Mouse (Mus musculus): Measurements from ENCODE around the gene Gata1.
"Not testable (repeated sequence)": the region's sequence is repeated elsewhere in the genome, so short reads cannot be mapped to it uniquely, and the experiment has no call there.

Gata1 gene

GRCm38 (mm10) chrX:7977892-7978291, at the start of gene Gata1:
Gene Gata1, minus strand, starts transcription at chrX:7978071.
- no peak for DNase-seq

- no peak for DNase-seq
Observed at GRCm38 (mm10) chrX:8026811-8027210, 48.9 kb upstream of the Gata1 start.

GRCm38 (mm10) chrX:8024795-8025194, 46.9 kb upstream of the Gata1 start:
- no peak for DNase-seq

- DNase-seq, result no peak
Observed at GRCm38 (mm10) chrX:8020111-8020778, 42.4 kb upstream of the Gata1 start.

- DNase-seq, result no peak
Observed at GRCm38 (mm10) chrX:8018286-8018685, 40.4 kb upstream of the Gata1 start, which contains the start of gene Glod5. Gene Glod5, minus strand, starts transcription at chrX:8018492.

- DNase-seq, result peak; percentile 68
Observed at GRCm38 (mm10) chrX:8017142-8017541, 39.3 kb upstream of the Gata1 start.

- DNase-seq, result peak; percentile 29
Observed at GRCm38 (mm10) chrX:8015675-8016074, 37.8 kb upstream of the Gata1 start.

- DNase-seq, result peak; percentile 54
Observed at GRCm38 (mm10) chrX:8013569-8014314, 35.9 kb upstream of the Gata1 start.

- no peak for DNase-seq
Observed at GRCm38 (mm10) chrX:8013157-8013556, 35.3 kb upstream of the Gata1 start.

GRCm38 (mm10) chrX:8009356-8009755, 31.5 kb upstream of the Gata1 start:
- DNase-seq, result not testable (repeated sequence)

- no peak for DNase-seq
Observed at GRCm38 (mm10) chrX:8008543-8008942, 30.7 kb upstream of the Gata1 start.

- no peak for DNase-seq
Observed at GRCm38 (mm10) chrX:8002971-8003370, 25.1 kb upstream of the Gata1 start.

GRCm38 (mm10) chrX:8002001-8002400, 24.1 kb upstream of the Gata1 start:
- no peak for DNase-seq

GRCm38 (mm10) chrX:8000546-8001192, 22.8 kb upstream of the Gata1 start:
- no peak for DNase-seq

GRCm38 (mm10) chrX:7993068-7993735, 15.3 kb upstream of the Gata1 start:
- no peak for DNase-seq

- no peak for DNase-seq
Observed at GRCm38 (mm10) chrX:7992379-7993067, 14.7 kb upstream of the Gata1 start.

GRCm38 (mm10) chrX:7981368-7981767, 3.5 kb upstream of the Gata1 start:
- no peak for DNase-seq

GRCm38 (mm10) chrX:7971292-7971691, 6.6 kb downstream of the Gata1 start:
- no peak for DNase-seq

GRCm38 (mm10) chrX:7968899-7969298, 9.0 kb downstream of the Gata1 start:
- DNase-seq, result no peak

GRCm38 (mm10) chrX:7968226-7968625, 9.6 kb downstream of the Gata1 start:
- DNase-seq, result no peak

- no peak for DNase-seq
Observed at GRCm38 (mm10) chrX:7967596-7968201, 10.2 kb downstream of the Gata1 start.

GRCm38 (mm10) chrX:7966161-7966560, 11.7 kb downstream of the Gata1 start:
- DNase-seq, result no peak
